Mouse (Mus musculus) liver, postnatal 0 days (tissue): ENCODE measurements around the gene Npdc1. TPM values are rescaled to one million over a fixed set of nuclear protein-coding genes. Genes with fewer than 3 reads are reported as not detected.

Experiments
- ATAC-seq: fragments of 200-750 bp; cut with Nextera tagmentation; 2 replicates; pipeline ENCODE4 v1.8.0; 2017; ENCODE audit warnings: mild to moderate bottlenecking, moderate library complexity
- DNase-seq: peaks from one replicate; pipeline ENCODE4 v3.0.0-alpha.2; 2016
- H3K27ac ChIP-seq: fragments of 300-500 bp; sonication (generic); 2 replicates; pipeline ENCODE4 v1.5.1; 2014; ENCODE audit warnings: antibody characterized with exemption, moderate library complexity, mild to moderate bottlenecking, low read depth
- H3K27me3 ChIP-seq: fragments of 300-500 bp; sonication (generic); 2 replicates; pipeline ENCODE4 v1.6.1; 2014; ENCODE audit warnings: low read length, control low read depth, mixed read lengths; ENCODE audit not compliant: insufficient read depth
- H3K36me3 ChIP-seq: fragments of 300-500 bp; sonication (generic); replicated peaks from 2 replicates; pipeline ENCODE4 v1.6.1; 2014; ENCODE audit warnings: mild to moderate bottlenecking, control low read depth, low read length, moderate library complexity, mixed read lengths; ENCODE audit not compliant: insufficient read depth
- H3K4me1 ChIP-seq: fragments of 300-500 bp; sonication (generic); 2 replicates; pipeline ENCODE4 v1.6.1; 2014; ENCODE audit warnings: antibody characterized with exemption, mild to moderate bottlenecking, control low read depth; ENCODE audit not compliant: insufficient read depth
- H3K4me2 ChIP-seq: fragments of 300-500 bp; sonication (generic); 2 replicates; pipeline ENCODE4 v1.6.1; 2014; ENCODE audit warnings: low read depth, mild to moderate bottlenecking, low read length, moderate library complexity, mixed read lengths
- H3K4me3 ChIP-seq: fragments of 300-500 bp; sonication (generic); 2 replicates; pipeline ENCODE4 v1.5.1; 2014; ENCODE audit warnings: low read depth, low read length
- H3K9ac ChIP-seq: fragments of 300-500 bp; sonication (generic); replicated peaks from 2 replicates; pipeline ENCODE4 v1.6.1; 2014; ENCODE audit warnings: mild to moderate bottlenecking, moderate library complexity
- H3K9me3 ChIP-seq: fragments of 300-500 bp; sonication (generic); 2 replicates; pipeline ENCODE4 v1.6.1; 2016; ENCODE audit warnings: mild to moderate bottlenecking, control low read depth, low read length, mixed read lengths
- CTCF ChIP-seq: sonication (generic); IDR thresholded peaks from 2 replicates; pipeline ENCODE4 v1.5.1; 2016; ENCODE audit warnings: antibody characterized with exemption, low read depth
- EP300 ChIP-seq: IDR thresholded peaks from 2 replicates; pipeline ENCODE4 v1.6.1; 2016; ENCODE audit warnings: antibody characterized with exemption, low read depth, mild to moderate bottlenecking
- WGBS: fragments of 180-500 bp; shearing (Covaris S2); extraction: QIAGEN DNeasy Blood & Tissue Kit; methylation state at CpG from one replicate; pipeline ENCODE4 v1.1.7; 2014; ENCODE audit not compliant: insufficient replicate concordance; 5-methylcytosine and 5-hydroxymethylcytosine counted together
- polyA plus RNA-seq: library from polyadenylated mRNA; unstranded; fragments of >200 nt; fragmentation: Nextera tagmentation; extraction: Ambion mirVana; gene quantifications from 2 replicates; pipeline ENCODE4 v1.2.1, GENCODE M21; 2015

Gene Npdc1
- polyA plus RNA-seq, 1 experiment from 2014 or later = 5.2 TPM

DNA sequence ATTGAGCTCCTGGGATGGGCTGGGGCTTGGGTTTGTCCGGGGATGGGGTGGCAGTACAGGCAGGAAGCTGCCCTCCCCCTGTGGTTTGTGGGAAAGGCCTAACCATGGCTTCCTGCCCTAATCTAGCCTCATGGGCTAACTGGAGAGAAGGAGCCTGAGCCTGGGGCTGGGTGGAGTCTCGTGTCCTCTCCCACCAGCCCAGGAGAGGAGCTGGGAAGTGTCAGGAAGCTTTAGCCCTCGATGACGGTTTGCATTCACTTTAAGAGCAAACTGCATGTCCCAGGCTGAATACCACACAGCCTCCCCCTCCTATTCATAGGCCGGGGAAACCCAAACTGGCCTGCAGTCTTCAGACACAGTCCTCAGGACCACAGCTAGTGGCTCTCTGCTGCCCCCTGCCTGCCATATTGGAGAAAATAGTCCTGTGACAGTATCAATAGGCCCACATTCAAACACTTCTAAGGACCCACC is 27.6 kb downstream of the Npdc1 start:
- Histone ChIP-seq H3K4me3 (no peak overlapping the region), H3K36me3 (no peaks in the 10 kb centered on the region), H3K27ac (no peak overlapping the region; the same call in 1 of the 2 replicates), H3K9me3 (no peaks in the 10 kb centered on the region), H3K4me2 (no peak overlapping the region), H3K27me3 (peaks cover 3% of the 10 kb centered on the region; the same call in 1 of the 2 replicates), H3K4me1 (peaks cover 12% of the 10 kb centered on the region; the same call in 1 of the 2 replicates), H3K9ac (no peak overlapping the region)
- no peak for TF ChIP-seq EP300
- peak; percentile 95 for TF ChIP-seq CTCF
- peak; percentile 85 for DNase-seq
- 9% methylated on average over 5 of the region's 5 CpGs for WGBS
- peak; percentile 11; the same call in 1 of the 2 replicates for ATAC-seq

DNA sequence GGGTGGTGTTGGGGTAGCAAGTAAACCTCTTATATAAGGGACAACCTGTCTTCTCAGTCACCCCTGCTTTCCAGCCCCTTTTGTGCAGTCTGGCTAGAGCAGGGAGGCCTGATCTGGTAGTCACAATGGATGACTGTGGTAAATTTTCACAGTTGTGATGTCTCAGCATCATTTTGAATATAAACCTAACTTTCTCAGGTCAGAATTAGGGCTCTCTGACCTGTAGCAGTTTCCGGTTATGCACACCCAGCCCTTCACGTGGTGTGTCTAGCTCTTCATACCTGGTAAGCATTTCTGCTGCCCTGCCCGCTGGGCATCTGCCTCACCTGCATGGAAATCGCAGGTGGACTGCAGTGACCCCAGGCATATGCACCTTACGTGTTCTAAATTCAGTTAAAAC is 28.1 kb downstream of the Npdc1 start:
- peaks cover 3% of the 10 kb centered on the region; the same call in 1 of the 2 replicates for H3K27me3 ChIP-seq
- H3K9me3 ChIP-seq = no peaks in the 10 kb centered on the region
- TF ChIP-seq CTCF (no peak), EP300 (no peak)
- WGBS = 82% methylated on average over 5 of the region's 5 CpGs
- H3K4me1 ChIP-seq = peaks cover 12% of the 10 kb centered on the region; the same call in 1 of the 2 replicates
- no peak overlapping the region for H3K4me2 ChIP-seq
- no peaks in the 10 kb centered on the region for H3K36me3 ChIP-seq
- no peak overlapping the region for H3K4me3 ChIP-seq
- H3K27ac ChIP-seq = no peak overlapping the region
- H3K9ac ChIP-seq = no peak overlapping the region
- ATAC-seq (no peak), DNase-seq (no peak)

DNA sequence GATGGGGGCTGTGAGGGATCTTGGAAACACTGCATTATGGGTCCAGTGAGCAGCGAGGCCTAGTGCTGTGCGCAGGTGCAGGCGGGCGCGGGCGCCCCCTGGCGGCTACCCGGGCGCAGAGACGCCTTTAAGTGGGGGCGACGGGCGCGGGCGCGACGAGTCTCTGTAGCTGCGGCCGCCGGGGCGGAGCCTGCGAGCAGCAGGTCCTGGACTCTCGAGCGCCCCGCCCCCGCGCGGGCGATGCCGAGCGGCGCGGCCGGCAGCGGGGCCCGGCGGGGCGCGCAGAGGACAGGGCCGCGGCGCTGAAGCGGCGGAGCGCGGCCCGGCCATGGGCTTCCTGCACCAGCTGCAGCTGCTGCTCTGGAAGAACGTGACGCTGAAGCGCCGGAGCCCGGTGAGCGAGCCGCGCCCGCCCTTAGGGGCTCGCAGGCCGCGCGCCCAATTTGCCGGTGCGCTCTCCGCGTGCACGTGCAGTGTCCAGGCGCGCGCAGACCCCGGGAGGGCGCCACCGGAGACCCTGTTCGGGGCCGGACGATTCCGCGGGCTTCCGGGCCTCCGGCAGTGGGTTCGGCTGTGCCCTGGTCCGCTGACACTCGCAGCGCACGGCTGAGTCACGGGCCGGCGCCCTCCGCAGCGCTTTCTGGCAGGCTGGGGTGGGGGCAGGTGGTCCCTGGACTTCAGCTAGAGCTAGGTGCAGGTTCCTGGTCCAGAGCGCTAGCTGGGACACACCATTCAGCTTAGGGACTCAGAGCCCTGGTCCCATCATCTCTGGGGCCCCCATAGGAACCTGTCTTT is 29.5 kb downstream of the Npdc1 start, which contains the start of gene Abca2:
Gene Abca2 (plus strand): TSS at position 262 of the 795 bp plus-strand sequence.
- Histone ChIP-seq H3K36me3 (no peaks in the 10 kb centered on the region), H3K4me3 (peak within 1 kb of the TSS; percentile 59), H3K4me1 (peaks cover 9% of the 10 kb centered on the region; the same call in 1 of the 2 replicates), H3K9ac (peak within 1 kb of the TSS; percentile 68), H3K27ac (no peak within 1 kb of the TSS), H3K4me2 (peak within 1 kb of the TSS; percentile 100), H3K9me3 (no peaks in the 10 kb centered on the region), H3K27me3 (peaks cover 3% of the 10 kb centered on the region; the same call in 1 of the 2 replicates)
- ATAC-seq (peak; percentile 89), DNase-seq (peak; percentile 93)
- TF ChIP-seq CTCF (peak; percentile 94), EP300 (no peak)
- WGBS = 1% methylated on average over 71 of the region's 89 CpGs

DNA sequence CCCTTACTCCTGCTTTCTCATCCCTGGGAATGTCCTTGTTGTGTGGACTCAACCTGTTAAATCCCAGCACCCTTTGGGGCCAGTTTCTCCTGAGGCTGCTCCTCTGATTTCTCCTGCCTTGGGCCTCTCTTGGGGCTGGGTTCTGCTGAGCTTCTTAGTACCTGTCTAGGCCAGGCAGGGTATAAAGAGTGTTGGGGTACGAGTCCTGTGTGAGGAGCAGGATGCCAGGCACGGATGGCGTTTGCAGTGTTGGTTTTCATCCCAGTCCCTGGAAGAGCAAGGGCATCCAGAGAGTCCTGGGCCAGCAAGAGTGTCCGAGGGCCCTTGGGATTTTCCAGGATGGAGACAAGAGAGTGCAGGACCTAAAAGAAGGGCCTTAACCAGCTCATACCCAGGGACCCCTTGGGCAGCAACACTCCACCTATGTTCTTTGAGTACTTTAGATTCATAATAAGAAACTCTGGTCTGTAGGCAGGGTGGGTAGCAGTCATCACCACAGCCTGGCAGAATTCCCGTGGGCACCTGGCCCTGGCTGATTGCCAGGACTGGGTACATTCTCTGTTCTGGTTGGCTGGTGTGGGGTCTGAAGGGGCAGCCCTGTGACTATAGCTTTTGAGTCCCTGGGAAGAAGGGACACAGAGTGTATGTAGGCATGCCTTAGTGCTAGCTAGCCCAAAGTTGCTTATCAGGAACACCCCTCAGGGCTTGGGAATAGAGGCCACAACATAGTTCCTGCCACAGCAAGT is 30.5 kb downstream of the Npdc1 start:
- Histone ChIP-seq H3K27ac (no peak overlapping the region), H3K4me3 (no peak overlapping the region), H3K4me1 (peaks cover 9% of the 10 kb centered on the region; the same call in 1 of the 2 replicates), H3K4me2 (peak overlapping the region; percentile 100; the same call in 1 of the 2 replicates), H3K36me3 (no peaks in the 10 kb centered on the region), H3K9ac (no peak overlapping the region), H3K27me3 (peaks cover 3% of the 10 kb centered on the region; the same call in 1 of the 2 replicates), H3K9me3 (no peaks in the 10 kb centered on the region)
- 69% methylated on average over 5 of the region's 5 CpGs for WGBS
- TF ChIP-seq CTCF = no peak
- ATAC-seq (no peak), DNase-seq (no peak)

DNA sequence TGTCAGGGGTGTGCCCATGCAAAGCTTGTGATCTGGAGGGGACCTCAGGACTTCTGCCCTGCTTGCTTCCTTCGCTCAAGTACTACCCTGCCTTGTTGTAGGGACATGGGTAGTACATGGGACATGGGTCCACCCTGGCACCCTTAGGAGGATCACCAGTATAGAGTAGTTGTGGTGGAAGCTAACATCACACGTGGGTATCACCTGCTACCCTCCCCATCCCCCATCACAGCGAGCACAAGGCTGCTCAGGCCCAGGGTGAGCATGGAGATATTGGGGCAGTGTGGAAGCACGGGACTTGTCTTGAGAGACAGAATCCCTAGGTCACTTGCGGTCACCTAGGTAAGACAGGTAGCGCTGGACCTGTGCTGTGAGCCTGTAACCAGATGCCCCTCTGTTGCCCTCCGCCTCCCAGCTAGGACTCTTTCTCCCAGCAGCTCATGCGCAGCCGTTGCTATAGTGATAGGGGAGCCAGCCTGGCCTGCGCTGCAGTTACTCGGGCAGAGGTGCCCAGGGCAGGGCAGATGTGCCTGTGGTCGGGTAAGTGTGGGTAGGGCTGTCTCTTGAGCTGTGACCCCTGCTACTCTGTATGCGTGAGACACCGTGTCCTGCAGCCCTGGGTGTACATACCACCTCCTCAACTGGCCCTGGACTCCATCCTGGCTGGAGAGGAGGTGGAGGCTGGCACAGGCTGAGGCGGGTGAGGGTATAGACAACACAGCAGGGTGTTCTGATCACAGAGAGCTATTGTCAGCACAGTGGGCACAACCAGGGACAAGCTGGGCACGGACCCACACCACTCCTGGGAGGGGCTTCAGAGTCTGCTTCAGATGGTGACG is 31.5 kb downstream of the Npdc1 start:
- H3K9me3 ChIP-seq = no peaks in the 10 kb centered on the region
- peaks cover 9% of the 10 kb centered on the region; the same call in 1 of the 2 replicates for H3K4me1 ChIP-seq
- no peak overlapping the region for H3K27ac ChIP-seq
- H3K4me2 ChIP-seq = no peak overlapping the region
- ATAC-seq (no peak), DNase-seq (no peak)
- WGBS = 83% methylated on average over 17 of the region's 17 CpGs
- H3K9ac ChIP-seq = no peak overlapping the region
- peaks cover 3% of the 10 kb centered on the region; the same call in 1 of the 2 replicates for H3K27me3 ChIP-seq
- TF ChIP-seq EP300 (no peak), CTCF (no peak)
- no peaks in the 10 kb centered on the region for H3K36me3 ChIP-seq
- no peak overlapping the region for H3K4me3 ChIP-seq
